Mouse (Mus musculus): Measurements from ENCODE around the gene Lrrc10. TPM values are rescaled to one million over a fixed set of nuclear protein-coding genes. Genes with fewer than 3 reads are reported as not detected.
A peak's percentile ranks its signal among the peaks of the same experiment; 100 is the strongest.

The Lrrc10 gene
- not detected in 2 replicates for total RNA-seq (2014; rRNA removed)
- polyA plus RNA-seq (2015; fragmentation: Nextera tagmentation; extraction: Ambion mirVana), result not detected in 2 replicates

DNA sequence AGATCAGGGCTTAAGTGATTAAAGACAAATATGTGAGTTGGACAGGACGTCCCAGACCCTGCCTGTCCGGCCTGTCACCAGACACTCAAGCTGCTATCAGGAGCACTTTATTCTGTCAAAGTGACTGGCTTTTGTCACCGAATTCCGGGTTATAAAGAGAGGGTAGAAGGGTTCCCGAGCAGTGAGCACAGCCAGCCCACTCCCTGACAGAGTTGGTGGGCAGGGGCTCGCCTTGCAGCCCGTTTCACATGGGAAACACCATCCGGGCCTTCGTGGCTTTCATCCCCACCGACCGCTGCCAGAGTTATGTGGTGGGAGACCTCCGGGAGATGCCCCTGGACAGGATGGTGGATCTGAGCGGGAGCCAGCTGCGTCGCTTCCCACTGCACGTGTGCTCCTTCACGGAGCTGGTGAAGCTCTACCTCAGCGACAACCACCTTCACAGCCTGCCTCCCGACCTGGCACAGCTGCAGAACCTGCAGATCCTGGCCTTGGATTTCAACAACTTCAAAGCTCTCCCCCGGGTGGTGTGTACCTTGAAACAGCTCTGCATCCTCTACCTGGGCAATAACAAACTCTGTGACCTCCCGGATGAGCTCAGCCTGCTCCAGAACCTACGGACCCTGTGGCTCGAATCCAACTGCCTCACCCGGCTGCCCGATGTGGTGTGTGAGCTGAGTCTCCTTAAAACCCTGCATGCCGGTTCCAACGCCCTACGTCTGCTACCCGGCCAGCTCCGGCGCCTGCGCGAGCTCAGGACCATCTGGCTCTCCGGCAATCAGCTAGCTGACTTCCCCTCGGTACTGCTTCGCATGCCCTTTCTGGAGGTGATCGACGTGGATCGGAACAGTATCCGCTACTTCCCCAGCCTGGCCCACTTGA is at the start of gene Lrrc10:
Lrrc10 (plus strand) TSS at position 167 of the 882 bp plus-strand sequence.
- H3K9me3 ChIP-seq (ENCODE audit: low read length), result no peaks in the 10 kb centered on the region
- no peak within 1 kb of the TSS for H3K27ac ChIP-seq (ENCODE audit: low read depth, low read length)
- peak; percentile 27 for DNase-seq (ENCODE audit: low spot score)
- no peaks in the 10 kb centered on the region for H3K4me1 ChIP-seq (ENCODE audit: insufficient read depth, low read length)
- H3K27me3 ChIP-seq (ENCODE audit: insufficient read depth, low read length), result no peaks in the 10 kb centered on the region
- WGBS, result 51% methylated on average over 40 of the region's 40 CpGs
- no peak for TF ChIP-seq CTCF (IDR thresholded peaks at IDR 0.05)
- H3K9ac ChIP-seq (replicated peaks; ENCODE audit: low read length, poor library complexity, severe bottlenecking), result no peak within 1 kb of the TSS
- no peak for ATAC-seq (ENCODE audit: low FRiP score)
- H3K4me3 ChIP-seq (ENCODE audit: low read depth, low read length), result no peak within 1 kb of the TSS
- H3K4me2 ChIP-seq (ENCODE audit: low read depth, low read length, poor library complexity, severe bottlenecking), result peak within 1 kb of the TSS; percentile 18; the same call in 1 of the 2 replicates
- peaks cover 17% of the 10 kb centered on the region; the same call in 1 of the 2 replicates for H3K36me3 ChIP-seq (ENCODE audit: insufficient read depth, low read length)

DNA sequence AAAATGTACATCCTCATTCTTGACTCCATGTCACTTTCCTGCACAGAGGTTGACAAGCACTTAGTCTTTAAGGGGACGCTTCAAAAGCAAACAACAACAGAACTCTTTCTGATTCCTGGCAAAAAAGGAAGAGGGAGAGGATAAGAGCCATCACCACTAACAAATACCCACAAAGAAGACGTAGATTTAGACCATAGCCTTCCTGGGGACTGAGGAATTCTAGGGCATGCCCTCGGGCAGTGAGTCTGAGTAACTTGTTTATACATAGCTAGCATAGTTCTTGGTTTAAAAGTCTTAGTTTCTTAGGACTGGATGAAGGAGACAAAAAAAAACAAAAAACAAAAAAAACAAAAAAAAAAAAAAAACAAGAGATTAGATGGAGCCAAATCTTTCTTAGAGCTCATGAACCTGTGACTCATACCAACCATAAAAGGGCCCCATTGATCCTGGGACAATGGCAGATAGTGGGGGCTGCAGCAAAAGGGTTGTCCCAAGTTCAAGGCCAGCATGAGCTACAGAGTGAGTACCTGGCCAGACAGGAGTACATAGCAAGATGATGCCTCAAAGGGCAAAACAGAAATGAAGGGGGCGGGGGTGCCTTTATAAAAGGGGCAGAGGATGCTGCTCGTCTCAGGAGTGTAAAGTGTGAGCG is 49.4 kb upstream of the Lrrc10 start:
- H3K27ac ChIP-seq (ENCODE audit: low read depth, low read length), result no peak overlapping the region
- H3K27me3 ChIP-seq (ENCODE audit: insufficient read depth, low read length), result no peaks in the 10 kb centered on the region
- H3K9me3 ChIP-seq (ENCODE audit: low read length), result no peaks in the 10 kb centered on the region
- WGBS, result 70% methylated on average over 6 of the region's 6 CpGs
- no peak overlapping the region for H3K4me2 ChIP-seq (ENCODE audit: low read depth, low read length, poor library complexity, severe bottlenecking)
- no peaks in the 10 kb centered on the region for H3K4me1 ChIP-seq (ENCODE audit: insufficient read depth, low read length)
- no peak overlapping the region for H3K9ac ChIP-seq (replicated peaks; ENCODE audit: low read length, poor library complexity, severe bottlenecking)
- no peak overlapping the region for H3K4me3 ChIP-seq (ENCODE audit: low read depth, low read length)
- ATAC-seq (ENCODE audit: low FRiP score) (no peak), DNase-seq (ENCODE audit: low spot score) (no peak)
- no peak for TF ChIP-seq CTCF (IDR thresholded peaks at IDR 0.05)
- no peaks in the 10 kb centered on the region for H3K36me3 ChIP-seq (ENCODE audit: insufficient read depth, low read length)

DNA sequence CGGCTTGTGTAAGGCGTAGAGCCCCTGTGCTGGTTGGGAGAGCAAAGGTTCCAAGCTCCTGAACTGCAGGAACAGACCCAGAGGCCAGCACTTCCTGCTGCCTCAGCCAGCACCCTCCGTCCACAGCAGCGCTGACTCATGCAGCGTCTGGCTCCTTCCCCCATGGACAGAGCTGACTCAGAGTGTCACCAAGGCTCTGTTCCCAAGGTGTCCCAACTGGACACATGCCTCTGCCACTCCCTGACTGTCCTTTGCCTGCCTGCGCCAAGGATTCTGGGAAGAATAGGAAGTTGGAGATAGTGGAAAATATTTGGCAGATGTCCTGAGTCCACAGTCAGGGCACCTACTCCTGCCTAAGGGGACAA is 48.9 kb upstream of the Lrrc10 start:
- Histone ChIP-seq H3K4me3 (ENCODE audit: low read depth, low read length) (no peak overlapping the region), H3K4me2 (ENCODE audit: low read depth, low read length, poor library complexity, severe bottlenecking) (no peak overlapping the region), H3K4me1 (ENCODE audit: insufficient read depth, low read length) (no peaks in the 10 kb centered on the region), H3K27me3 (ENCODE audit: insufficient read depth, low read length) (no peaks in the 10 kb centered on the region), H3K9ac (replicated peaks; ENCODE audit: low read length, poor library complexity, severe bottlenecking) (no peak overlapping the region), H3K9me3 (ENCODE audit: low read length) (no peaks in the 10 kb centered on the region), H3K27ac (ENCODE audit: low read depth, low read length) (no peak overlapping the region), H3K36me3 (ENCODE audit: insufficient read depth, low read length) (no peaks in the 10 kb centered on the region)
- no peak for DNase-seq (ENCODE audit: low spot score)
- WGBS, result 77% methylated on average over 6 of the region's 6 CpGs
- no peak for TF ChIP-seq CTCF (IDR thresholded peaks at IDR 0.05)
- no peak for ATAC-seq (ENCODE audit: low FRiP score)

DNA sequence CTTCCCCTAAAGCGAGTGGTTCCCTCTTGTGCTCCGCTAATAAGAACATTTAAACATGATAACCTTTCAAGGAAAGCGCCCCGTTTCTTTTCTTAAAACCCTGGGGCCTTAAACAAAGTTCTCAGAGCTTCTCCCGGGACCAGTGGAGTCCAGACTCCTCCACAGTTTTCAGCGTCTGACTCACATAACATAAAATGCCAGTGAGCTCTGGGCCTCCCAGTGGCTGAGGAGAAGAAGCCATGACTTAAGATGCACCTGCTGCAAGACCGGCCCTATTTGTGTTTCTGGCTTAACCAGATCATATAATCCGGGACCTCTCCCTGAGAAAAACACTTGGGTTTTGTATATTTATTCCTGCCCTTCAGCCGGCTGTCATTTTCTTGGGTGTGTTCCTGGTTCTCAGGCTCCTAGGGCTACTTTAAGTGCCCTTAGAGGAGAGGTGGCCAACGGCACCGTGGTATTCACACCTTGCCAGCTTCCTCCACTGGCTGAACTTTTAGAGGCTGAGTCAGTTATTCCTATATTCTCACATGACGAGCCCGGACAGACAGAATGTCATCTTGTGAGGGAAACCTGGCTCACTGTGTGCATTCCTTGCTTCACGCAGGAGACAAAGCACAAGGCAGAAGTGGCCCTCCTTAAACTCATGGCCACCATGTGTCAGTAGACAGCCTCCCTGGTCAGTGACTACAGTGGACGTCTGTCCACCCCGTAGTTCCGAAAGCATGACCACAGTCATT is 46.3 kb upstream of the Lrrc10 start:
- Histone ChIP-seq H3K4me3 (ENCODE audit: low read depth, low read length) (no peak overlapping the region), H3K27ac (ENCODE audit: low read depth, low read length) (no peak overlapping the region), H3K4me2 (ENCODE audit: low read depth, low read length, poor library complexity, severe bottlenecking) (no peak overlapping the region), H3K27me3 (ENCODE audit: insufficient read depth, low read length) (no peaks in the 10 kb centered on the region), H3K9me3 (ENCODE audit: low read length) (no peaks in the 10 kb centered on the region), H3K9ac (replicated peaks; ENCODE audit: low read length, poor library complexity, severe bottlenecking) (no peak overlapping the region), H3K4me1 (ENCODE audit: insufficient read depth, low read length) (no peaks in the 10 kb centered on the region), H3K36me3 (ENCODE audit: insufficient read depth, low read length) (no peaks in the 10 kb centered on the region)
- no peak for TF ChIP-seq CTCF (IDR thresholded peaks at IDR 0.05)
- ATAC-seq (ENCODE audit: low FRiP score) (no peak), DNase-seq (ENCODE audit: low spot score) (no peak)
- 83% methylated on average over 17 of the region's 17 CpGs for WGBS

DNA sequence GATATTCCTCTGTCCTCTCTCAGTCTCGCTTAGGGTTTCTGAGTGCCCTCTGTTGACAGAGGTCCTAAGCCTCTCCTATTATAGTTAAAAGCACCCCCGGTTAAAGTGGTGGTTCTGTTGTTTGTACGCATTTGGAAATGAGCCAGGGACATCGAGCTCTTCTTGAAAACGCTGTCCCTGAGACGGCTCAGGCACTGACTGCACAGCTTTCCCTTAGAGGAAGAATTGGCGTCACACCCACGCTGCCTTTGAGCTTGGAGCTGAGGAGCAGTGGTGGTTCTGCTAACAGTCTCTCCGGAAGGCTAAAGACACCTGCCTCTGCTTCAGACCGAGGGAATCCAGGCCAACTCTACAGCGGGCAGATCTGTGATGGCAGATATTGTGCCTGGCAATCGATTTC is 44.2 kb upstream of the Lrrc10 start:
- H3K4me2 ChIP-seq (ENCODE audit: low read depth, low read length, poor library complexity, severe bottlenecking), result no peak overlapping the region
- no peak overlapping the region for H3K4me3 ChIP-seq (ENCODE audit: low read depth, low read length)
- H3K9me3 ChIP-seq (ENCODE audit: low read length), result no peaks in the 10 kb centered on the region
- no peaks in the 10 kb centered on the region for H3K27me3 ChIP-seq (ENCODE audit: insufficient read depth, low read length)
- DNase-seq (ENCODE audit: low spot score), result no peak
- H3K9ac ChIP-seq (replicated peaks; ENCODE audit: low read length, poor library complexity, severe bottlenecking), result no peak overlapping the region
- H3K4me1 ChIP-seq (ENCODE audit: insufficient read depth, low read length), result 0 out of 2 replicates have a peak, but pooled peaks cover 3% of the 10 kb centered on the region
- no peak overlapping the region for H3K27ac ChIP-seq (ENCODE audit: low read depth, low read length)
- H3K36me3 ChIP-seq (ENCODE audit: insufficient read depth, low read length), result no peaks in the 10 kb centered on the region
- no peak for TF ChIP-seq CTCF (IDR thresholded peaks at IDR 0.05)
- 58% methylated on average over 12 of the region's 12 CpGs for WGBS
- ATAC-seq (ENCODE audit: low FRiP score), result no peak
